Mouse (Mus musculus): Measurements from ENCODE around the gene Usp44. TPM values are rescaled to one million over a fixed set of nuclear protein-coding genes. Genes with fewer than 3 reads are reported as not detected.
"Not testable (repeated sequence)": the region's sequence is repeated elsewhere in the genome, so short reads cannot be mapped to it uniquely, and the experiment has no call there.

The Usp44 gene
- under 1 TPM; 0.46 to 0.49 TPM for total RNA-seq (2021)
- long read RNA-seq, experiment 1, result 0 reads
- long read RNA-seq, experiment 2, result 0 reads

DNA sequence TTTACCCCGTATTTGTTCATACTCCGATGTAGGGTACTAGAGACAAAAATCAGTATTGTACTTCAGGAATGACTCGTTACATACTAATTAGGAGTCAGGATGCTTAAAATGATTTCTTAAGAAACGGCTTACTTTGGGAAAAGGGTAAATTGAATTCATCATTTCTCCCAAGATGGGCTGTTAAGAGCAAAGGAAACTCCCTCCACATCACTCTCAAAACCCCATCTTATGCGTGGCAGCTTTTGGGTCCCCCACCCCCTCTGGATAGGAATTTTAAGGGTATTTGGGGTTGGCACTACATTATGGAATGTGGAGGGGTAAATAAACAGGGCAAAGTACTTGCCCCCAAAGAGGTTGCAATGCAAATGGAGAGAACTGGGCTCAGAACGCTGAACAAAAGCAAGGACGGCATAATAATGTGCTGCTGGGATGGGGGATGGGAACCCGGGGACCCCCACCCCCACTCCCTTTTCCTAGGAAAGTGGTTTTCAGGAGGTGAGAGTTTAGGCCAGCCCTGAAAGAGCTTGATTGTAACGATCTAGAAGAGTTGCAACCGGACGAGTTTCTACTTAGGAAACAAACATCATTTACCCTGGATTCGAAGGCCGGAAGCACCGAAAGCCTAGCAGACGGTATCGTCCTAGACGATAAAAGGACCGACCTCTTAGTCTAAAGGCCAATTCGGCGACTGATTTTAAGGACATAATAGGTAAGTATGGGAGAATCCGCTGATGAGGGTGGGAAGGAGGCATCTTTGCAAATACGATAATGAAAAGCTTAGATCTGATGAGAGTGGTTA lies at the start of gene Usp44:
Usp44 (plus strand) TSS at position 625 of the 799 bp plus-strand sequence.
- DNase-seq, result no peak

DNA sequence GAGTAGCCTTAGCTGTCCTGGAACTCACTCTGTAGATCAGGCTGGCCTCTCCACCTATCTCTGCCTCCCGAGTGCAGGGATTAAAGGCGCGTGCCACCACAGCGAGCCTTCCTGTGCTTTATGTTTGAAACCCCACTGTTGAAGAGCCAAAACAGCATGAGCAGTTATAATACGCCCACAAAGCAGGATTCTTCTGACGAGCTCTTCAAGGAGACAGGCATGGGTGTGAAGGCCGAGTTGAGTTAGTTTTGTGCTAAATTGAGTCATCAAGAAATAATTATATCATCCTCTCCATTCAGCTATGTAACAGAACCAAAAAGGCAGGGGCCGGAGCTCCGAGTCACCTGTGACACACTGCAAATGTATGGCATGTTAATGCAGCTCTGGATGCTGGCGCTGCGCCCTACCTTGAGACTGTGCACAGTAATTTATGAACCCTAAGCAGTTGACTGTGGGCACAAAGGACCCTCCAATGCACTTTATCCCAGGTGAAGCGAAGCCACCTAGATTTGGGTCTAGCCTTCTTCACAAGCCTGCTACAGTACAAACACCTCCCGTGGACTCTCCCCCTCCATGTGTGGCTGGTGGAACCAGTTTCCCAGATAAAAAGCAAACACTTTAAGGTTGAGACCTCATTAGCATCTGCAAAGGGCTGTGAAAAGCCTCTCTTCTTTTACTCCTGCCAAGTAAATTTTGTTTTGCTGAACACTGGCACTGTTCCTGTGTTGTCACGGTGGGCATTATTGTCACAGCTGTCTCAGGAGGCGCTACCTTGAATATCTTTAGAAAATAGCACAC lies 47.9 kb upstream of the Usp44 start:
- DNase-seq, result no peak

- peak; percentile 44 for DNase-seq
These were observed 31.5 kb upstream of the Usp44 start for GRCm38 (mm10) chr10:93799711-93800362.

GRCm38 (mm10) chr10:93800363-93800722 lies 31.0 kb upstream of the Usp44 start:
- DNase-seq, result peak; percentile 25

DNA sequence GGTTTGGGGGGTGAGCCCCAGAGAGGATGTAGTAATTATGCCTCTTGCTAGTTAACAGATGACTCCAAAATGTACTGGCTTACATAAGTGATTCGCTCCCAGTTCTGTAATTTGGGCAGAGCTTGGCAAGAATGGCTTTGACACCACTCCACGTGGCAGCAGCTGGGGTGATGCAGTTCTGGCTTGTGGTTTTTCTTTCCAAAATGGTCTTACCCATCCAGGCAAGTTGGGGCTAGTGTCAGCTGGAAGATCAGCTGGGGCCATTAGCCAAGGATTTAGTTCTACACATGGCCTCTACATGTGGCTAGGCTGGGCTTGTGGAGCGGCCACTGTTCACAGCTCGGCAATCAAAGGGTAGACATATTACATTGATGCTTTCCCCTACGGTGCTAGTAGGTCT lies 30.5 kb upstream of the Usp44 start:
- peak; percentile 72 for DNase-seq

DNA sequence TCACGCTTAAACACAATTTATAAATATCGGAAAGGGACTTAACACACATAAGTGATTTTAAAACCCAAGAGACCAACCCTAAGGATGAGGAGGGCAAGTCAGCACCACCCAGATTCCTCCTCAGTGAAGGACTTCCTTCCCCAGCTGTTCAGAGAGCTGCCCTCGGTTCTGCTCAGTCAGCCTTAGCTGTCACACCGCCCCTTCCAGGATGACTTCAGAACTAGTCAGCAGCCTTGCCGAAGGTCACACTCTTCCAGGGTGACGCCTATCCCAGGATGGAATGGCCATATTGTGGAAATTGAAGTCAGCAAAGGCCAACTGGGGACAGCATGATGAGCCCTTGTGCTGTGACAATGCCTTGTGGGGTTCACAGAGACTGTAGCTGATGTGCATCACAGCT lies 28.2 kb upstream of the Usp44 start:
- no peak for DNase-seq

DNA sequence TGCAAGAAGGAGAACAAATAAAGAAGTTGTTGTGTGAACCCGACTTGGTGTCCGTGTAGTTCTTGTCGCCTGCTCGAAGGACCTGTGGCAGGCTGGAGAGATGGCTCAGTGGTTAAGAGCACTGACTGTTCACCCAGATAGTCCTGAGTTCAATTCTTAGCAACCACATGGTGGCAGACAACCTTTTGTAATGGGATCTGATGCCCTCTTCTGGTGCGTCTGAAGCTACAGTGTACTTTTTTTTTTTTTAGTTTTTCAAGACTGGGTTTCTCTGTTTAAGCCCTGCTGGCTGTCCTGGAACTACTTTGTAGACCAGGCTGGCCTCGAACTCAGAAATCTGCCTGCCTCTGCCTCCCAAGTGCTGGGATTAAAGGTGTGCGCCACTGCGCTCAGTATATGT lies 21.9 kb upstream of the Usp44 start:
- DNase-seq, result not testable (repeated sequence)

DNA sequence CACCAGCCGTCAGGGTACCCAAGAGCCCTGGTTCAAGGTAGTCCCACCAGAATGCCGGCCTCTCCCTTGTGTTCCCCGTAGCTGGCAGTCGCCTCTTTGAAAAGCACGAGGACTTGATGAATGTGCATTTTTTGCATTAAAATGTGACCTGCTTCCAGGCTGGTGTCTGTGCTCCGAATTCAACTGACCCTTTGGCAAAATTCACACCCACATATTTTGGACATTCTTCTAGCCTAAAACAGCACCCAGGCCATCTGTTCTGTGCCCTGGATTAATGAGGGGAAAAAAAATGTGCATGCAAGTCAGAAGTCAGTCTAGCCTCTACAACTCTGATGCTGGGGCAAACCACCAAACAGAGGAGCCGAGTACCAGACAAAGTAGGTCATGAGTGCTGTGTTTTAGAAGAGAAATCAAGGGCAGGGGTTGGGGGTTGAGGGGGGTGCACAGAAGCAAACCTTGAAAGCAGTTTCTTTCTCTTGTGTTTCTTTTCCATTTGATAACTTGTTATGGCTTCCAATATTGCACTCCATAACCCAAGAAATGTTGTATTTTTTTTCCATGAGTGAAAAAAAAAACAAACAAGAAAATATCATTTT lies 20.7 kb upstream of the Usp44 start:
- DNase-seq, result no peak

GRCm38 (mm10) chr10:93812098-93812497 lies 19.3 kb upstream of the Usp44 start:
- DNase-seq, result no peak

DNA sequence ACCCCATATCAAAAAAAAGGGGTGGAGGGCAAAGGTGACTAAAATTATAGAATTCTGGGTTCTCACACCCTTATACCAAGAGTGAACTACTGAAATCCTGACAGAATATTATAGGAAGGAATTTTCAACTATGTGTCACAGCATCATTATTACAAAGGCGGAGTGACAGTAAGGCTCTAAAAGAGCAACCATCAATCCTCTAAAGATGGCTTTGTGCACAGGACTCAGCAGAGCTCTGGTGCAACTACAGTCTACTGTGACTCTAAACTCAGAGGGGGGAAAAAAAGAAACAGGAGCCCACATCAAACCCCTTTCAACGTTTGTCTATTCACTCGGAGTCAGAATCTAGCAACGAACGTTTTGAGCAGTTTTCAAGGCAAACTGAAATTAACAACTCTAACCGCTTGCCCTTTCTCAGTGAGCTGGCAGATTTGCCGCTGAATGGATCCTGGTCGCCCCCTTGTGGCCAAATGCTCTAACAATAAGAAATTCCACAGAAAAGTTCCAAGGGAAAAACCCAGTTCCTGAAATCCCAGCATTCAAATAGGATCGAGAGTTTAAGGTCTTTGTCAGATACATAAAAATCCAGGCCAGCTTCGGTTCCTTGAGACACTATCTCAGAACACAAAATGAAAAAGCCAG lies 18.5 kb upstream of the Usp44 start:
- peak; percentile 51 for DNase-seq

DNA sequence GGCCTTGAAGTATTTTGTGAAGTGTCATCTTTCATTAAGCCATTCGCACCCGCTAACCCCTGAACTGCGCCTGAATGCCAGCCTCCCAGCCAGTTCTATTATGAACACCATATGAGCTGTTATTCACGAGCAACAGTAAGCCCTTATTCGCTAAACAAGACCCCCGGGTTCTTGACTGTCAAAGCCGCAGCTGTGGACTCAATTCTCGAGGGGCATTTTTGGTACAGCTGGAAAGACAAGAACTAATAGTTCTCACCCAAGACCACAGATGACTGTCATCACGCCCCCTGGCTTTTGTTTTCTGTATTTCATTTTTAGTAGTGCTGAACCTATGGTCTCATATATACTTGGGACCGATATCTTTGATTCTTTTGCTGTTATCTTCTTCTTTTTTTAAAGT lies 17.6 kb upstream of the Usp44 start:
- DNase-seq, result no peak

DNA sequence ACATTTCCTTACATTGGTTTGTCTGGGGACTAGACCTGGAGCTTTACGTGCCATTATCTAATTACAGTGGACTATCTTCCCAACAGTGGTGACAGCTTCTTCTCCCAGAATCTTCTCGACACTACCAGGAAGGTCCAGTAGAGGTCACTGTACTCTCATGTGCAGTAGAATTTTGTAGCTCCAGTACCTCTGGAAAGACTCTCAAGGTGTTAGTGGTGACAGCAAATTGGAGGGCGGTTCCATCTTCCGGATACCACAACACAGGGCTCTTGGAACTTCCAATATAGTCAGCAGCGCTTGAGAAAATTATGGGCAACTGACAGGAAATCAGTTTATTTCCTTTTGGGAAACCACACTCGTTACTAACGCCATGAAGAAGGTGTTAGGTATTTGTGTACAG lies 12.7 kb upstream of the Usp44 start:
- DNase-seq, result peak; percentile 19

DNA sequence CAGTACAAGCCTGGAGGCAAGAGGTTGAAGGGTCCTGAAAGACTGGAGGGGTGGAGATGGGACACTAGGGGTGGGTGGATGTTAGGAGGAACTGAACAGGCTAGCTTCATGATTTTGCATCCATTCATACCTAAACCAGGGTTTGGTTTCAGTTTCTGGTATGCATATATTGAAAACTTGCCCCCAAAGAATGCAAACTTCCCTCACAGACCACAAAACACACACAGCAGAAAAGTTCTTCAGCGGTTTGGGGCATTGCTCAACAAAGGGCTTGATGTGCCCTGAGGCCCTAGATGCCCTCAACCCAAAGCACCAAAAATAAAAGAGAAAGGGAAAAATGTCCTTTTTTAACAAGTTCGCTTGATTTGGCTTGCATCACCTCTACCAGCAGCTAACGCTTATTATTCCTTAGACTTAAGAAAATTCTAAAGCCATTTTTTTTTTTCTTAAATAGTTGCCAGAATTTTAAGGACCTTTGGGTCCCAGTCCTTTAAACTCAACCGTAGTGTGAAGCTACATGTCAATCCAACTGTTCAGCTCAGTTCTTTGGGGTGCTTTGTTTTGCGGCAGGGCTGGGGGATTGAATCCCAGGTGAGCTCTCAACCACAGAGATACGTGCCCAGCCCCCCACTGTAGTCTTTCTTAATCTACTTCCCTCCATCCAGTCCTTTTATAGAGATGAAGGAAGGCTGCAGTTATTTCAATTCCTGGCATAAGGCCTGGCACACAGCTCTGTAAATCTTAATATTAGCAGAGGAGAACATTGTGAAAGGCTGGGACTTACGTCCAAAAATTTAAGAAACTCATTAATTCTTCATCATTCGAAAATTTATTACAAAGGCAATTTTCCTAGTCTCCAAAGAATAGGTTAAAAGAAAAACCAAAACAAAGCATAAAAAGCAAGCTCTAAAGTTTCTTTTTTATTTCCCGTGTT lies 1.2 kb upstream of the Usp44 start:
- no peak for DNase-seq

DNA sequence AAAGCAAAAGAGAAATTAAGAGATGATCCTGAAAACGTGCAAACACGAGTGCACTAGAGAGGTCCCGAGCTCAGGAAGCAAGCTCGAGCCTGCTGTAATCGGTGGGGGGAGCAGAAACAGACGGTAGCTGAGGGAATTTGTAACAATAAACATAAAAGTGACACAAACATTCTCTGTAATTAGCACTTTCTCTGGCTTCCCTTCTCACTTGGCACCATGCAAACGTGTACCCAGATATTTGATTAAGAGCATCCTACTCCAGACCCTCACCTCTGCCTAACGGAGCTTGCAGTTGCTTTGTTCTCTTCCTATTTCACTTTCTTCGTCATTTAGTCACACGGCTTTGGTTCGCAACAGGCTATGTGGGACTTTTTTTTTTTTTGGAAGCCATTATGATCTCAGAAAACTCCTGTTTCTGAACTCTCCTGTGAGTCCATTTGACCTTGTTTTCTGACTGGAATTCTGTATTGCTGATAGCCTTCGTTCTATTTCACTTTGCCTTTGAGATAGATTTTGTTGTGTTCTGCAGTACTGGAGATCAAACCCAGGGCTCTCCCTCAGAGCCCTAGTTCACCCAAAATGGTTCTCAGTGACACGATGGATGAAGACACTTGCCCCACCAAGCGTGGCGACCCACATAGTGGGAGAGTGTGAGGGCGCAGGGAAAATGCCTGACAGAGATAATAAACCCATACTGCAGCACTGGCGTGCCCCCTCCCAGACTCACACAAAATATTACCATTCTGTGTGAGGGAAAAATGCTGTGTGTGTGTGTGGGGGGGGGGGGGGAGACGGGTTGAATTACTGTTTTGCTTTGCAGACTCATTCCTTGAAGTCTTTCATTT lies 597 bp downstream of the Usp44 start:
- DNase-seq, result no peak

- DNase-seq, result no peak
These were observed 1.5 kb downstream of the Usp44 start for GRCm38 (mm10) chr10:93832811-93833210.

DNA sequence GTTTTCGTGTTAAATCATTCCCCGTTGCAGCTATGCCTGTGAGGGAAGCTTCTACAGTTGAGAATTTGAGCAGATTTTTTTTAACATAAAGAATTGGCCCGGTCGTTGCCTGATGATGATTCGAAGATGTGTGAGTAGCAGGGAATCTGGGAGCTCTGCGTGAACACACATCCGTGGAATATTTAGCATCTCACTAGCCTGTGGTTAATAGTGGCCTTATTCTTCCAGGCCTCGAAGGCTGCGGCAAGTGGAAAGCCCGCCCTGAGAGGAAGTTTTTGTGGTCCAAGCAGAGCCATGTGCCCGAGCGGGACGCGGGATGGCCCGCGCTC lies 2.0 kb downstream of the Usp44 start:
- no peak for DNase-seq

- DNase-seq, result peak; percentile 58
These were observed 2.5 kb downstream of the Usp44 start for GRCm38 (mm10) chr10:93833699-93834393.

DNA sequence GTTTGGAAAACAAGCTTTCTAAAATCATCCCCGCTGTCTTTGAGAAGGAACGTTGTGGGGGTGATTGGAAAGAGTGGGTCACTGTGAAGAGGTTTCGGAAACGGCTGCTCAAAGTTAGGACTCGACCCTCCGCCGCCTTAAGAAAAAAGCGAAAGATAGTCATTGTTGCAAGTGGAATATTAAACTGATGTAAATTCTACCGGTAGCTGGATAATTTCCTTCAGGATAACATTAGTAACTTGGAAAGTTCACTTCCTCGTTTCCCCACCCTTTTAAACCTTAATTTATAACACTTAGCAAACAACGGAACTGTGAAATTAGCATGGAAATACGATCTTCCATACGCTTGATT lies 3.0 kb downstream of the Usp44 start:
- DNase-seq, result no peak

GRCm38 (mm10) chr10:93835115-93835514 lies 3.8 kb downstream of the Usp44 start:
- DNase-seq, result not testable (repeated sequence)

DNA sequence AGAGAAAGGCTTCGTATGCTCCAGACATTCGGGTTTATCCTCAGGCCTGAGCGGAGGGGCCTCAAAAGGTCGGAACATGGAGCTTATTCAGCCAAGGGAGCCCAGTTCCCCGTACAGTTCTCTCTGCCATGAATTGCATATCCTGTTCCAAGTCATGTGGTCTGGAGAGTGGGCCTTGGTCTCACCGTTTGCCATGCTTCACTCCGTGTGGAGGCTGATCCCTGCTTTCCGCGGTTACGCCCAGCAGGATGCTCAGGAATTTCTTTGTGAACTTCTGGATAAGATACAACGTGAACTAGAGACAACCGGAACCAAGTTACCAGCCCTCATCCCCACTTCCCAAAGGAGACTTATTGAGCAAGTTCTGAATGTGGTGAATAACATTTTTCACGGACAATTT lies 15.4 kb downstream of the Usp44 start:
- no peak for DNase-seq
